Mouse (Mus musculus): Measurements from ENCODE around the gene Sox14. TPM values are rescaled to one million over a fixed set of nuclear protein-coding genes. Genes with fewer than 3 reads are reported as not detected.

Gene Sox14
- polyA plus RNA-seq (2012; rRNA removed) = not detected in 2 replicates

DNA sequence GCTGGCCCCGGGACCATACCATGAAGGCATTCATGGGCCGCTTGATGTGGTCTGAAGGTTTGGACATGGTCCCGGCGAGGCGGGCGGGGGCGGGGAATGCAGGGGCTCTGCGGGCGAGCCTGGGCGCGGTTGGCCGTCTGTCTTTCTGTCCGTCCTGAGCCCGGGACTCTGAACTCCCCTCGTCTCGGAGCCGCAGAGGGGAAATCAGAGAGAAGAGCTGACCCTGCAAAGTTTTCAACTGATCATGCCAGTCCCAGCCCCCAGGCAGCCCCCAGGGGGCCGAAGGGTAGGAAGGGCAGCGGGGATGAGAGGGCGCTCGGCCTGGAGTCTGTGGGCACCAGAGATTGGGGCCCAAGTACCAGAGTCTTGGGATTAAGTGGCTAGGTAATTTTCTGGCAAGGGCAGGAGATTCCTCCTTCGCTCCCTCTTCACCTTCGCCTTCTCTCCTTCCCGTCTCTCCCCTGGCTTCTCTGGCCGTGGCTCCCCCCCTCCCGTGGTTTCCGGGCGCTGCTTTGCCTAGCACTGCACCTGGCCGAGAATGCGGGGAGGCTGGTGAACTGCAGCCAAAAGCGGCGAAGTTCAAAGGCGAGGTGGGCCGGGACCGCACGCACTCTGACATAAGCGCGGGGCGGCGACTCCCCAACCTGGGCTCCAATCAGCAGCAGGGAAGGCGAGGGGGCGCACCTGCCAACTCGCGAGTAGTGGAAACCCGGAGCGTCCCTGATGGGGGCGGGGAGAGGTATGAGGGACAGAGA lies at the start of gene Sox14:
Sox14 (minus strand) TSS at position 553 of the 755 bp plus-strand sequence.
- DNase-seq (ENCODE audit: low spot score) = no peak

DNA sequence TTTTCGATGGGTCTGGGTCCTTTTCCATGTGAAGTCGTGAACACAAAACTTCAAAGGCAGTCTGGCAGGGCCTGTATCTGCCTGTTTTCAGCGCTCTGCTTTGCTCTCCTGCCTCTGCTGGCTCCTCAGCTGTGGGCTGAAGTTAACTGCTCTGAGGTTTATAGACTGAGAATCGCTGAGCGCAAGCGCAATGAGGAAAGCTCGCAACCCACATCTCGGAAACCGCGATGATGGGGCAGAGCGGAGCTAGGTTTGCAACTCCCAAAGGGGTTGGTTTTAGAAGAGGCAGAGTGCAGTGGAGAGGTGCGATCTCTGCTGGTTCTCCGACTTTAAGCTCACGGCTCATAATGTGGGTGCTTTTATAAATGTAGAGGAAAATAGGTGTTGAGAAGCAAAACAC lies 3.3 kb upstream of the Sox14 start:
- DNase-seq (ENCODE audit: low spot score) = no peak

DNA sequence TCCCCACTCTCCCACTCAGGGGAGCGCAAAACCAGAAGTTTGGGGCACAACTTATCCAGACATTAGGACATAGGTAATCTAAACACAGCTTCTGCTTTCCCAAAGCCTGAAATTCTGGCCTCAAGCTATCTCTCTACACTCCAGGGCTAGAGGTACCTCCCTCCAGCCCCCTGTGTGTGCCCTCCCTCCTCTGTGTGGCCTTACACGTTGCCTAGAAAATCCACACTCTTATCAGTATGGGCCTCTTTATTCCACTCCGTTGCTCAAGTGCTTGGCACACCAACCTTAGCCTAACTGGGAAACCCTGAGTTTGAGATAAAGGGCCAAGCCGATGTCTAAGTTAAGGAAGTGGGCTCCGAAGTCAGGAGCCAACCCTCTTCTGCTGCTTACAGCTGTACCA lies 2.6 kb upstream of the Sox14 start:
- DNase-seq (ENCODE audit: low spot score) = no peak

- no peak for DNase-seq (ENCODE audit: low spot score)
Measured at GRCm38 (mm10) chr9:99877056-99877546, 1.1 kb upstream of the Sox14 start.

- no peak for DNase-seq (ENCODE audit: low spot score)
Measured at GRCm38 (mm10) chr9:99876373-99877055, 544 bp upstream of the Sox14 start.

DNA sequence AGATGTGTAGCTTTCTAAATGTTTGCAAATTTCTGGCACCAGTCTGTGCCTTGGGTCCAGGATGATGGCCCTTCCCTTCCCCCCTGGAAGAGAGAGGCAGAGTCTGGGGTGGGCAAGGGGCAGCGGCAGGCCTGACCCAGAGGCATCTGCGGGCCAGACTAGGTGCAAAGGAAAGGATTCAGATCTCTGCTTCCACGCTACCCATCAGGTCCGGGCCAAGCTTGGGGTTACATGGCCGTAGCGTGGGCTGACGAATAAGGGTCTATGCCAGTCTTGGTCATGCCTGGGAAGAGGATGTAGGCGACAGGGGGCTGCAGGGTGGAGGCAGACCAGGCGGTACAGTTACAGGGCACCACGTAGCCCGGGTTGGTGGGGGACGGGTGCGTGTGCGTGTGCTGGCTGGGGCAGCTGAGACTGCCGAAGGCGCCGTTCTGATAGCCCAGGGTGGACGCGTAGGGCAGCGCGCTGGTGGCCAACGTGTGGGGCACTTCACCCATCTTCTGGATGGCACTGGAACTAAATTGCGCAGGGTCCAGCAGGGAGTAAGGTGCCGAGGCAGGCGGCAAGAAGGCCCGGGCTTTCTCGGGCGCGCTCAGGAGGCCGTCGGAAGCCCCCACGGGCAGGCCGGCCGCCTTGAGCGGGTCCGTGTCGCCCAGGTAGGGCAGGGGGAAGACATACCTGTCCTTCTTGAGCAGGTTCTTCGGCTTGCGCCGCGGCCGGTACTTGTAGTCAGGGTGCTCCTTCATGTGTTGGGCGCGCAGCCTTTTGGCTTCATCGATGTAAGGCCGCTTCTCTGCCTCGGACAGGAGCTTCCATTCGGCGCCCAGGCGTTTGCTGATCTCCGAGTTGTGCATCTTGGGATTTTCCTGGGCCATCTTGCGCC lies 994 bp downstream of the Sox14 start:
- DNase-seq (ENCODE audit: low spot score) = no peak

DNA sequence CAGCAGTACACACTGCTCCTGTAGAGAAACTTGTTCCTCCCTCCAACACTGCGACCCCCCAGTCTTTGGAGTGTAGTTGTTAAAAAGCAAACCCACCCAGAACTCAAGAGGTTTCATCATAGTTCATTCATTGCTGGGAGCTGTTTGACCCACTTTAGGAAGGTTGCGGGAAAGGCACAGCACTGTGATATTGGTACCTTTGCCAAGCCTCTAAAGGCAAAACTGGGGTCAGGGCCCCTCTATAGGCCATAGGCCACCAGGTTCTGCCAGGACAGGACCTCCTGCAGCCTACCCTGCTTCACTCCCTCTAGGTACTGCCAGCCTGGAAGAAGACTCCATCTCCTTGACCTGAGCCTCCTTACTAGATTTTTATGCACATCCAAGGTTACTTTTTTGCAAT lies 2.2 kb downstream of the Sox14 start:
- no peak for DNase-seq (ENCODE audit: low spot score)

GRCm38 (mm10) chr9:99873116-99873620 lies 2.8 kb downstream of the Sox14 start:
- DNase-seq (ENCODE audit: low spot score) = no peak

DNA sequence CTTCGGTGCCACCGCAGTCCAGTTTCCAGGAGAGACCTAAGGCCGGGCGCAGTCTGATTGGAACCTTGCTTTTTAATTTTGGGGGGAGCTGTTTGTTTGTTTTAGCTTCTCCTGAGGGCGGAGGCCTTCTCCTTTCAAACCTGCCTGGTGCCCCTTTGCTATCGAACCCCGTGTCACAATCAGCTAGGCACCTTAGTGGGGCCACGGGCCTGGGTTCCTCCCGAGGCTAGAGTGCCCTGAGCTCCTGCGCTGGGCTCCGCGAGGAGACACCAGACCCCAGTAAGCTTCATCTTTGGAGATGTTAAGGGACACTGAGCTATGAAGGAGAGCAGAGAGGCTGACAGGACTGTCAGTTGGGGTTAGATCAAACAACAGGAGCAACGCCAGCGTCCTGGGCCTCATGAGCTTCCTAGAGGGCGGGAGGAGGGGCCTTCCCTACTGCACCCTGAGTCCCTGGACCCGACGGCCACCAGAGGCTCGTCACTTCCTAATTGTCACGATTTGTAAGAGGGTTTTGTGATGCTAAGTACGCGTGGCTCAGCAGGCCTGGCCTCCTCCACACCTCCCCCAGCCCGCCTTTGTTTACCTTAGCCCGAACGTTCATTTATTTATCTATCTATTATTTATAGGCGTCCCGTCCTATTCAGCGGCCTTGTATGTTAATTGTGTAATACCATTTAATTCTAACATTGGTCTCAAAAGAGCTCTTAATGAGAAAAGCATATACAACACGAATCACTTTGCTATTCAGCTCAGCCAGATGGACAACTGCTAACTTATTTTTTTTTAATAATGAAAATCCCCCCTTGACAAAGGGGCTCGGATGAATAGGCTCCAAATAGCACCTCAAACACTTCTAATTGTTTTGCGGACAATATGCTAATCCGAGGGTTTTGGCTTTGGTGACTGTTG lies 3.5 kb downstream of the Sox14 start:
- DNase-seq (ENCODE audit: low spot score) = no peak

- no peak for DNase-seq (ENCODE audit: low spot score)
Measured at GRCm38 (mm10) chr9:99871556-99872203, 4.3 kb downstream of the Sox14 start.

GRCm38 (mm10) chr9:99870780-99871555 lies 5.0 kb downstream of the Sox14 start:
- DNase-seq (ENCODE audit: low spot score) = no peak

- no peak for DNase-seq (ENCODE audit: low spot score)
Measured at GRCm38 (mm10) chr9:99869936-99870779, 5.8 kb downstream of the Sox14 start.

- DNase-seq (ENCODE audit: low spot score) = no peak
Measured at GRCm38 (mm10) chr9:99869275-99869674, 6.7 kb downstream of the Sox14 start.

DNA sequence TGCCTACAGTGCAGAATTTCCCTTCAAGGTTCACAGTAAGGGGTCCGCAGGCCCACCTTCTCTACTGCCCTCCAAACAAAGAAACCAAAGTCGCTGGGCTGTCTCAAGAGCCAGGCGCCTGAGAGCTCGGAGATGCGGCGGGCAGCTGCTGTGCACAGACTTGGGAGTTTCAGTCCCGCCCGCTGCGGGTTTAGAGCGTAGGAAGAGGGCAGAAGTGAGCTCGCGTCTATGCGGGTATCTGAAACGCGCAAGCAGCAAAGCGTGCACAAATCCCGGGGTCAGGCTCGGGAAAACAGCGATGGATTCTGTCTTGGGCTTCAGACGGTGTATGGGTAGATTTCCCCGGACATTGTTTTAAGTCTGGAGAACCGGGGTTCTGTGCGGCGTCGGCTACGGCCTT lies 7.4 kb downstream of the Sox14 start:
- no peak for DNase-seq (ENCODE audit: low spot score)

DNA sequence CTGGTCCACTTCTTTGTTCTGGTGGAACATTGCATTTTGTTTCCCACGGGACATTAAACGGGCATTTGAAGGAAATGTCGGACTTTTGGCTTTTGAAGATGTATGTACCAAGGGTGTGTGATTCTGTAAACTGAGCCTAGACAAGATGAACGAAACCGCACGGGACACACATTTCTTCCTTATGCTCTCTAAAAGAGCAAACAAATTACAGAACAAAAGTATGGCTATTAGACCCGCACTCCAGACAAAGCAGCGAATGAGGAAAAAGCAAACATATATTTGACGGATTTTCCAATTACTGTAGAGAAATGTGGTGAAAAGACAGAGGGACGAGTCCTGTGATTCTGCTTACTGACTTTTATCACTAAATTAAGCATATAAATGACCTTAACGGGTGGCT lies 7.9 kb downstream of the Sox14 start:
- no peak for DNase-seq (ENCODE audit: low spot score)

DNA sequence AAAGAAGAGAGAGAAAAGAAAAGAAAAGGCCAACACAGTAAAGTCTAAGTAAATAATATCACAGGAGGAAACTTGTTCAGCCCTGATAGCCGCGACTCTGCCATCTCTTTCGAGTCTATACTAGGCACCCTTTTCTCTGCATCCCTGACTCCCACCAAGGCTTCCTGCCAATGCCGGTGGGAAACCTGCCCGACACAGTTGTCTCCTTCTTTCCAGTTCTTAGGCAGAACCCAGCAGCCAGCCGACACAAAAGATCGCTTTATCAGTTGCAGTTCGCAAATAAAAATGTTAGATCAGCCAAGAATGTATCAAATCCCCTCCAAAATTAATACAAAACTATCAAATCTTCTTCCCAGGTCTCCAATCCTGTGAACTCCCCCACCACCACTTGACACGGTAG lies 13.0 kb downstream of the Sox14 start:
- no peak for DNase-seq (ENCODE audit: low spot score)

DNA sequence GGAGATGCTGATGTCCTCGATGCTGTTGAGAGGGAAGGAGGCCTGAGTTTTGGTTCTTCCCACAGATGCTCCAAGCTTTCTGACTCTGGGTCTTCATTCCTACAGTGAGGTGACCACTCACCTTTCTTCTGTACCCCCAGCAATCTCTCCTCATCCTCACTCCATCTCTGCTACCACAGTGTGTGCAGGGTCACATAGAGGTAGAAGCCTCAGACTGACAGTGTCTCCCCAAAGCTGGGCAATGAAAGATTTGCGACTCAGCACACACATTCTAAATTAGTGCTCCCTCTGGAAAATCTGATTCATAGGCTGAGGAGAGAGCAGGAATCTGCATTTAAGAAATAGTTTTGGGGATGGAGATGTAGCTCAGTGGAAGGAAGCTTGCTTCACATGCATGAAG lies 21.5 kb downstream of the Sox14 start:
- DNase-seq (ENCODE audit: low spot score) = no peak

DNA sequence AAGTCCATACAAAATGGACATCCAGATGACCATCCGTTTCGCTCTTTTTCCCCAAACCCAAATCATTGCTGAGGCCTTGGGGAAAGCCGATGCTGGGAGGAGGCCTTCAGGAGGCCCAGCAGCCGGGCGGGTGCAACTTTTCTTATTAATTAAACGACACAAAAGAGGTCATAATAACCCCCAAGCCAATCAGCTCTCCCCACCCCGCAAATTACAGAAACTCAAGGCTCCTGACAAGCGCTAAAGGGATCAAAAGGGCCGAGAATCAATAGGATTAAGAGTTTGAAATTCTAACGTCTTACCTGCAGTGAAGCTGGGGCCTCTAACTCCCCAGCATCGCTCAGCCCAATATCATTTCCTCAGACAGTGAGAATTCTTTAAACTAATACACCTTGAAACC lies 22.6 kb downstream of the Sox14 start:
- DNase-seq (ENCODE audit: low spot score) = no peak

GRCm38 (mm10) chr9:99850354-99850753 lies 25.6 kb downstream of the Sox14 start:
- DNase-seq (ENCODE audit: low spot score) = no peak
